Mouse (Mus musculus) layer of hippocampus, adult 8-10 months (tissue): ENCODE data around the gene Lect2. TPM values are rescaled to one million over a fixed set of nuclear protein-coding genes. Genes with fewer than 3 reads are reported as not detected.

Source experiments
- DNase-seq, 2 experiments: peaks; one replicate each; pipeline ENCODE4 v3.0.0; 2022; ENCODE audit warnings: low spot score in 2 of 2
- total RNA-seq, 4 experiments: library from RNA; stranded (reverse); gene quantifications; 2 replicates each; pipeline ENCODE4 v1.2.4; 2022

Lect2 gene
- total RNA-seq, 4 experiments from 2014 or later: not detected

GRCm38 (mm10) chr13:56556701-56557100 is 8.4 kb upstream of the Lect2 start:
- no peak for DNase-seq

GRCm38 (mm10) chr13:56555957-56556356 is 7.7 kb upstream of the Lect2 start:
- peak in 1 of 2 experiments; percentile 16 for DNase-seq

- peak; percentile 21 to 38 for DNase-seq
Measured at GRCm38 (mm10) chr13:56554409-56554808, 6.1 kb upstream of the Lect2 start.

- no peak for DNase-seq
Measured at GRCm38 (mm10) chr13:56553923-56554322, 5.6 kb upstream of the Lect2 start.

- DNase-seq: no peak
Measured at GRCm38 (mm10) chr13:56551661-56552060, 3.4 kb upstream of the Lect2 start.

GRCm38 (mm10) chr13:56550574-56550973 is 2.3 kb upstream of the Lect2 start:
- DNase-seq: no peak

GRCm38 (mm10) chr13:56549364-56549763 is 1.1 kb upstream of the Lect2 start:
- no peak for DNase-seq

GRCm38 (mm10) chr13:56544956-56545355 is 3.3 kb downstream of the Lect2 start:
- no peak for DNase-seq

GRCm38 (mm10) chr13:56543805-56544204 is 4.5 kb downstream of the Lect2 start:
- DNase-seq: no peak

GRCm38 (mm10) chr13:56539846-56540245 is 8.5 kb downstream of the Lect2 start:
- peak in 1 of 2 experiments; percentile 26 for DNase-seq

GRCm38 (mm10) chr13:56537026-56537425 is 11.3 kb downstream of the Lect2 start:
- no peak for DNase-seq

GRCm38 (mm10) chr13:56535570-56535969 is 12.7 kb downstream of the Lect2 start:
- no peak for DNase-seq

- DNase-seq: no peak
Measured at GRCm38 (mm10) chr13:56534931-56535330, 13.4 kb downstream of the Lect2 start.

GRCm38 (mm10) chr13:56529685-56530084 is 18.6 kb downstream of the Lect2 start:
- DNase-seq: no peak

- DNase-seq: no peak
Measured at GRCm38 (mm10) chr13:56529031-56529430, 19.3 kb downstream of the Lect2 start.

GRCm38 (mm10) chr13:56528281-56528680 is 20.0 kb downstream of the Lect2 start:
- no peak for DNase-seq

GRCm38 (mm10) chr13:56527846-56528245 is 20.5 kb downstream of the Lect2 start:
- no peak for DNase-seq

GRCm38 (mm10) chr13:56526871-56527270 is 21.4 kb downstream of the Lect2 start:
- no peak for DNase-seq

- no peak for DNase-seq
Measured at GRCm38 (mm10) chr13:56522821-56523167, 25.5 kb downstream of the Lect2 start.

GRCm38 (mm10) chr13:56522081-56522820 is 26.1 kb downstream of the Lect2 start, which contains the start of gene Fbxl21:
Gene Fbxl21 (plus strand): TSS chr13:56522472.
- peak; percentile 89 to 91 for DNase-seq

GRCm38 (mm10) chr13:56516816-56517215 is 31.5 kb downstream of the Lect2 start:
- no peak for DNase-seq

GRCm38 (mm10) chr13:56516311-56516710 is 32.0 kb downstream of the Lect2 start:
- no peak for DNase-seq

- no peak for DNase-seq
Measured at GRCm38 (mm10) chr13:56513595-56513994, 34.7 kb downstream of the Lect2 start.
